Mouse (Mus musculus): ENCODE results near the gene Scaf8.

DNA sequence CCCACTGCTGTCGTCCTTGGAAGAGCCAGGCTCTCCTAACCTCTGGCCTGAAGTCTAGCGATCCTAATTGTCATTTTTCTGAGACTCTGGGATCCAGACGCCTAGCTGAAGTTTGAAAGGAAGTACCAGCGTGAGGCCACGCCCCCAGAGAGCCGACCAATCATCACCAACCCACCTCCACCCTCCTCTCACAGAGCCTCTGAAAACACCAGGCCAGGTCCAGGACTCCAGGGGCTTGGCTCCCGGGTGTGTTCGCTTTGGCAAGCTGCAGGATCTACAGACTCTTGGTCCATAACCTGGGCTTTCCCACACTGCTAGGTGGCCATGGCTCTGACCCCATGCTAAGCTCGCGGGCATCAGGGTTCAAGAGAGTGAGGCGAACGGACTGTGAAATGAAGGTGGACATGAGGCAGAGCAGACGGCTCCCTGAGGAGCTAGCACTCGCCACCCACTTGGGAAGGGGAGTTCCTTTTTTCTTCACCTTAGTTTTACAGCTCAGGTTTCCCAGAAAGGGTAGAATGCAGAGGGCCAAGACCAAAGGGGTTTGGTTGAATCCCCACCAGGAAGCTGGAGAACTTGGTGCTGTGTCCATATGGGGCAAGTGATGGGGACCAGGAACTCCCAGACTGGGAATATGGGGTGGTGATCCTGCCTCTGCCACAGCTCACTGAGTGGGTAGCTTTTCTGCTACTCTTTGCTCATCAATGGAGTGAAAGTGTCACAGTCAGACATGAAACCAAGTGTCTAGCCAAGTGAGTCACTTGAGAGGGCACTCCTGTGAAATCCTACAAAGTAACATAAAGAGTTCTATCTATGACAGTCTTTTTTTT lies 12.2 kb upstream of the Scaf8 start:
- TF ChIP-seq POLR2A (IDR thresholded peaks at IDR 0.05; ENCODE audit: control insufficient read depth in 1 of 2, insufficient read depth in 1 of 2, low read depth in 1 of 2, low read length in 2 of 2, poor library complexity in 1 of 2) (no peak; a peak in 1 of 4 replicates), POLR2AphosphoS5 (IDR thresholded peaks at IDR 0.05; ENCODE audit: borderline replicate concordance, low read depth, low read length) (no peak), MAZ (IDR thresholded peaks at IDR 0.05; ENCODE audit: low read depth, low read length) (no peak)
